ENCODE assay signal across 15 mouse cellular contexts in genomic region chr11:30720803-30721202, GRCm38 (mm10). TPM values are rescaled to one million over a fixed set of nuclear protein-coding genes. Genes with fewer than 3 reads are reported as not detected.
A peak's percentile ranks its signal among the peaks of the same experiment; 100 is the strongest.
DNase-seq lines count a peak whose midpoint lies in the region; ATAC-seq and TF ChIP-seq lines count a peak whose summit lies in the region.
"Had no signal": no experiment of that assay in that cellular context is flagged by ENCODE, and none has a peak within 500 bp of the region (broad histone marks: within the 10 kb centered on the region; RNA-seq: fewer than 3 reads in every experiment).

No protein-coding gene starts in this region.

- no peaks in the 10 kb centered on the region for H3K36me3 ChIP-seq in heart, embryonic 11.5 days (ENCODE audit: control insufficient read depth, insufficient read depth, low read length)
- no peaks in the 10 kb centered on the region for H3K36me3 ChIP-seq in limb, embryonic 10.5 days
- H3K36me3 ChIP-seq in liver, postnatal 0 days (replicated peaks; ENCODE audit: insufficient read depth, low read length): no peaks in the 10 kb centered on the region
- H3K36me3 ChIP-seq: embryonic facial prominence, embryonic 13.5 days; forebrain, embryonic 10.5 days; hindbrain, embryonic 10.5 days had no signal

- ATAC-seq in heart, embryonic 11.5 days (replicated peaks; ENCODE audit: insufficient number of reproducible peaks, low FRiP score, low TSS enrichment): no peak
- ATAC-seq in liver, postnatal 0 days: no peak

- H3K4me3 ChIP-seq in heart, embryonic 11.5 days (ENCODE audit: low read depth, low read length): no peak overlapping the region
- no peak overlapping the region for H3K4me3 ChIP-seq in limb, embryonic 10.5 days
- H3K4me3 ChIP-seq in liver, postnatal 0 days (ENCODE audit: low read depth, low read length): no peak overlapping the region
- H3K4me3 ChIP-seq: embryonic facial prominence, embryonic 13.5 days; forebrain, embryonic 10.5 days; hindbrain, embryonic 10.5 days; left cerebral cortex, adult 2 months had no signal

- H3K9ac ChIP-seq in heart, embryonic 11.5 days (ENCODE audit: low read depth, low read length): no peak overlapping the region
- no peak overlapping the region for H3K9ac ChIP-seq in liver, postnatal 0 days (replicated peaks)
- H3K9ac ChIP-seq: embryonic facial prominence, embryonic 13.5 days had no signal

- no peaks in the 10 kb centered on the region for H3K4me1 ChIP-seq in heart, embryonic 11.5 days (ENCODE audit: control insufficient read depth, insufficient read depth, low read length)
- no peaks in the 10 kb centered on the region for H3K4me1 ChIP-seq in limb, embryonic 10.5 days
- H3K4me1 ChIP-seq in liver, postnatal 0 days (ENCODE audit: insufficient read depth): no peaks in the 10 kb centered on the region
- H3K4me1 ChIP-seq: embryonic facial prominence, embryonic 13.5 days; forebrain, embryonic 10.5 days; hindbrain, embryonic 10.5 days had no signal

- H3K4me2 ChIP-seq in heart, embryonic 11.5 days: no peak overlapping the region
- H3K4me2 ChIP-seq in liver, postnatal 0 days (ENCODE audit: low read depth, low read length): no peak overlapping the region
- H3K4me2 ChIP-seq: embryonic facial prominence, embryonic 13.5 days had no signal

- peak; percentile 70 for DNase-seq in gastrocnemius, adult 18-20 months (ENCODE audit: low spot score)
- no peak for DNase-seq in gastrocnemius, postnatal 10 days
- peak; percentile 44 for DNase-seq in brain, adult 2 months (ENCODE audit: low read depth, low spot score)
- DNase-seq in heart, postnatal 4 days: peak; percentile 16
- no peak for DNase-seq in ovary, adult 18-20 months (ENCODE audit: low spot score)
- no peak for DNase-seq in limb, embryonic 10.5 days (ENCODE audit: low spot score)
- no peak for DNase-seq in liver, postnatal 0 days
- DNase-seq: adrenal gland, adult 2 months; B cell, adult 2 months had no signal

- no peaks in the 10 kb centered on the region for H3K27me3 ChIP-seq in heart, embryonic 11.5 days (ENCODE audit: control insufficient read depth, insufficient read depth, low read length)
- no peaks in the 10 kb centered on the region for H3K27me3 ChIP-seq in limb, embryonic 10.5 days (ENCODE audit: low read depth, poor library complexity, severe bottlenecking)
- no peaks in the 10 kb centered on the region for H3K27me3 ChIP-seq in liver, postnatal 0 days (ENCODE audit: insufficient read depth, low read length)
- H3K27me3 ChIP-seq: embryonic facial prominence, embryonic 13.5 days had no signal

- no peaks in the 10 kb centered on the region for H3K9me3 ChIP-seq in heart, embryonic 11.5 days (replicated peaks; ENCODE audit: control insufficient read depth, low read length)
- H3K9me3 ChIP-seq in limb, embryonic 10.5 days (replicated peaks): no peaks in the 10 kb centered on the region
- no peaks in the 10 kb centered on the region for H3K9me3 ChIP-seq in liver, postnatal 0 days (ENCODE audit: low read length)
- H3K9me3 ChIP-seq: embryonic facial prominence, embryonic 13.5 days; forebrain, embryonic 10.5 days; hindbrain, embryonic 10.5 days had no signal

- TF ChIP-seq CTCF in liver, postnatal 0 days (IDR thresholded peaks at IDR 0.05; ENCODE audit: low read depth): no peak

- 44% methylated on average over 1 of the region's 1 CpGs for WGBS in heart, embryonic 11.5 days (ENCODE audit: insufficient replicate concordance)
- WGBS in limb, embryonic 10.5 days: 85% methylated on average over 1 of the region's 1 CpGs
- 70% methylated on average over 1 of the region's 1 CpGs for WGBS in liver, postnatal 0 days (ENCODE audit: insufficient replicate concordance)

- H3K27ac ChIP-seq in heart, embryonic 11.5 days (ENCODE audit: low read depth, low read length): peak overlapping the region; percentile 17; the same call in 1 of the 2 replicates
- no peak overlapping the region for H3K27ac ChIP-seq in limb, embryonic 10.5 days
- no peak overlapping the region for H3K27ac ChIP-seq in liver, postnatal 0 days (ENCODE audit: low read depth)
- H3K27ac ChIP-seq: embryonic facial prominence, embryonic 13.5 days; forebrain, embryonic 10.5 days; hindbrain, embryonic 10.5 days; kidney, postnatal 0 days; left cerebral cortex, adult 2 months had no signal

- TF ChIP-seq EP300 in liver, postnatal 0 days (IDR thresholded peaks at IDR 0.05; ENCODE audit: low read depth): no peak

RNA-seq across cellular contexts. Expression of gene Psme4, which starts 50.7 kb away (rescaled TPM):
- total RNA-seq in gastrocnemius, adult 18-20 months (2021): 100 to 1,000 TPM; 159 to 160 TPM
- 10 to 100 TPM; 80.9 to 87.4 TPM for total RNA-seq in gastrocnemius, postnatal 10 days (2021)
- 17.1 and 23.8 TPM in 2 replicates for polyA plus RNA-seq in heart, embryonic 11.5 days (2014; fragmentation: Nextera tagmentation; extraction: Ambion mirVana)
- total RNA-seq in heart, postnatal 4 days (2021): 10 to 100 TPM; 67.1 to 70.4 TPM
- polyA plus RNA-seq in limb, embryonic 10.5 days (2016; fragmentation: Nextera tagmentation; extraction: Ambion mirVana): 25.2 and 31.5 TPM in 2 replicates
- 7.4 and 7.8 TPM in 2 replicates for polyA plus RNA-seq in liver, postnatal 0 days (2015; fragmentation: Nextera tagmentation; extraction: Ambion mirVana)

Comparison
In these comparisons a context has a peak if more than half of its experiments do, and no peak if none do; other contexts are left out.
1. DNase-seq: peak in gastrocnemius, adult 18-20 months (single experiment), brain, adult 2 months (single experiment) and heart, postnatal 4 days (single experiment); none in gastrocnemius, postnatal 10 days (single experiment), ovary, adult 18-20 months (single experiment), limb, embryonic 10.5 days (single experiment) and liver, postnatal 0 days (single experiment).